Mouse (Mus musculus) lung, embryonic 15.5 days (tissue): ENCODE measurements around the gene D1Pas1. TPM values are rescaled to one million over a fixed set of nuclear protein-coding genes. Genes with fewer than 3 reads are reported as not detected.

Experiments
- ATAC-seq: fragments of 200-750 bp; cut with Nextera tagmentation; 2 replicates; pipeline ENCODE4 v1.8.0; 2017; ENCODE audit warnings: moderate number of reproducible peaks, borderline replicate concordance; ENCODE audit not compliant: low FRiP score, low TSS enrichment; ENCODE audit errors: extremely low read depth
- H3K27ac ChIP-seq: fragments of 300-500 bp; sonication (generic); 2 replicates; pipeline ENCODE4 v1.5.1; 2015; ENCODE audit warnings: moderate library complexity, mild to moderate bottlenecking, inconsistent platforms
- H3K27me3 ChIP-seq: fragments of 300-500 bp; sonication (generic); 2 replicates; pipeline ENCODE4 v1.6.1; 2015; ENCODE audit warnings: inconsistent platforms
- H3K36me3 ChIP-seq: fragments of 300-500 bp; sonication (generic); 2 replicates; pipeline ENCODE4 v1.6.1; 2015; ENCODE audit warnings: inconsistent platforms
- H3K4me1 ChIP-seq: fragments of 300-500 bp; sonication (generic); 2 replicates; pipeline ENCODE4 v1.6.1; 2015; ENCODE audit warnings: inconsistent platforms
- H3K4me2 ChIP-seq: fragments of 300-500 bp; sonication (generic); 2 replicates; pipeline ENCODE4 v1.6.1; 2015; ENCODE audit warnings: inconsistent platforms, mild to moderate bottlenecking, moderate library complexity
- H3K4me3 ChIP-seq: fragments of 300-500 bp; sonication (generic); 2 replicates; pipeline ENCODE4 v1.5.1; 2015; ENCODE audit warnings: mild to moderate bottlenecking, inconsistent platforms
- H3K9ac ChIP-seq: fragments of 300-500 bp; sonication (generic); 2 replicates; pipeline ENCODE4 v1.6.1; 2015; ENCODE audit warnings: inconsistent platforms
- H3K9me3 ChIP-seq: fragments of 300-500 bp; sonication (generic); 2 replicates; pipeline ENCODE4 v1.6.1; 2016; ENCODE audit warnings: inconsistent platforms
- WGBS: fragments of 180-500 bp; shearing (Covaris S2); methylation state at CpG from one replicate; pipeline ENCODE4 v1.1.7; 2015; 5-methylcytosine and 5-hydroxymethylcytosine counted together
- polyA plus RNA-seq: library from polyadenylated mRNA; unstranded; fragments of >200 nt; fragmentation: Nextera tagmentation; extraction: Ambion mirVana; gene quantifications from 2 replicates; pipeline ENCODE4 v1.2.1, GENCODE M21; 2015

Gene D1Pas1
- polyA plus RNA-seq = 0.11 TPM in 1 of 2 replicates, not detected in the other

DNA sequence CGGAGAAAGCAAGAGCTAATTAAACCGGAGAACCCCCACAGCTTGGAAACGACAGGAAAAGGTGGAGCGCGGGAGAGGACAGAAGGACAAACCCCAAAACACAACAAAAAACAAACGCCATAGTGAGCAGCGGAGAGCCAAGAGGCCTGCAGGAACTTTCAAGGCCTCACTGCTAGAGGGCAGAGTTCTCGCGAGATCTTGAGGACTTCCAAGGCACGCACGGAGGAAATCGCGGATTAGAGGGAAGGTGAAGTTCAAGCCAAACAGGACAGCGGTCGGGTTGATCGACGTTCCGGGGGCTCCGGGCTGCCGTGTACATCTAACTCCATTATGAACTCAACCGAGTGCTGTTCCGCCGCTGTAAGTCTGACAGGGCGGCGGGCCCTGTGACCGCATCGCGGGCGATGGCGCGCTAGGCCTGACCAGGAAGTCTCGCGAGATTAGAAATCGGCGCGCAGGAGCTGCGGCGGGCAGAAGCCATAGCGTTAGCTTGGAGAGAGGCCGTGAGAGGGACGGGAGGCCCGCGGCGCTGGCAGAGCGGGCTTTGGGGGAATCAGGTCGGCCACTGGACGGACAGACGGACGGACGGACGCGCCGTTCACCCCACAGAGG is at the start of gene D1Pas1:
TSS of gene D1Pas1 (plus strand) at position 216 of the 612 bp plus-strand sequence.
- 76% methylated on average over 53 of the region's 53 CpGs for WGBS
- Histone ChIP-seq H3K4me3 (no peak within 1 kb of the TSS), H3K9ac (no peak within 1 kb of the TSS), H3K4me2 (no peak within 1 kb of the TSS), H3K27me3 (no peaks in the 10 kb centered on the region), H3K9me3 (peaks cover 13% of the 10 kb centered on the region; the same call in 1 of the 2 replicates), H3K36me3 (no peaks in the 10 kb centered on the region), H3K4me1 (no peaks in the 10 kb centered on the region), H3K27ac (no peak within 1 kb of the TSS)
- no peak for ATAC-seq

DNA sequence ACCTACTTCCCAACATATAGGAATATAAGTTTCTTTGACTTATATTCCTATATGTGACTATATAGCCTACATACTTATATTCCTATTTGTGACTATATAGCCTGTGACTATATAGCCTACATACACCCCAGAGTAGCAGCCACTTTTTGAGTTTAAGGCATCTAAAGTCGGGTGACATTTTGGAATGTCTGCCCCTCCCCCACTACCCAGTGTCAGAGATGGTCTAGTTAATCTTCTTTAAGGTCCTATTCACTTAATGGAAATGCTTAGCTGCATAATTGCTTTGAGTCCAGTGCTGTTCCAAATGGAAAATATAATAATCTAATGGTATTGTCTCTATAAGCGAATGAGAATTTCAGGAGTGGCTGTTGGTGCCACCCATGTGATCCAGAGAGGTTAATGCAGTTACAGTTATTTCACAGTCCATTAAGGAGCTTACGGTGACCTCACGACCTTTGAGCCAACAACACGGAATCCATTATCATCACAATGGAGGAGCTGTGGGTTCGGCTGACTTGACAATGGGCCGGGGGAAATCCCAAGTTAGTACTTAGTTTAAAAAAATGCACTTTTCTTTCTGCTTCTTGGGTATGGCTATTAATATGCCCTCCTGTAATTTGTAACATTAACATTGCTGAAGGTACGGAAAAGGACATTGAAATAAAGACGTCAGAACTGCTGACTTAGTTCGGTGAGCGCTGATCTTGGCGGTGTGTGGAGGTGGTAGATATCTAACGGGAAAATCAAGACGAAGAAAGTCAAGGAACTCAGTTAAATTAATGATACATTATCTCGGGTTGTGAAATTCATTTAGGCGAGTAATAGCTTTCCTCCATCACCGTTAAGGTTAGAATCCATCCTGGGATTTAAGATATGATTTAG is 44.5 kb upstream of the D1Pas1 start:
- no peaks in the 10 kb centered on the region for H3K27me3 ChIP-seq
- no peaks in the 10 kb centered on the region for H3K36me3 ChIP-seq
- 58% methylated on average over 17 of the region's 17 CpGs for WGBS
- peaks cover 3% of the 10 kb centered on the region; the same call in 1 of the 2 replicates for H3K4me1 ChIP-seq
- H3K4me2 ChIP-seq = no peak overlapping the region
- H3K27ac ChIP-seq = no peak overlapping the region
- no peak for ATAC-seq
- H3K9me3 ChIP-seq = no peaks in the 10 kb centered on the region
- H3K9ac ChIP-seq = no peak overlapping the region
- H3K4me3 ChIP-seq = no peak overlapping the region

DNA sequence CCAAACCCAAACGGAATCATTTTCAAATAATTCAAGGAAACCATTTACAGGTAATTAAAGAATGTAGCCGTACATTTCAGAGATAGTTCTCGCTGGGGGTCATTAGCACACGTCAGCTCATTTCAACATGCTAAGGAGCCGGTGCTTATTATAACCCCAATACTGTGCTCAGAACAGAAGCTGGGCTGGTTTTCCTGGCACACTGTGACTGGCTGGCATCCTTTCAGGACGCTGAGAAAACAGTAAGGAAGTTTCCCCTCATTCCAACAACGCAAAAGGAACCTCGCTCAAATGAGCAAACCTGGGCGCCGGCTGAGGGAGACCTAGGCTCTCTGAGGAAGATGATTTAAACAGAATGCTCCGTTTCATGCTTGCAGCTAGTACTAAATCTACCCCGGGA is 43.2 kb upstream of the D1Pas1 start:
- Histone ChIP-seq H3K4me3 (no peak overlapping the region), H3K4me1 (no peaks in the 10 kb centered on the region), H3K27me3 (no peaks in the 10 kb centered on the region), H3K4me2 (no peak overlapping the region), H3K27ac (no peak overlapping the region), H3K36me3 (no peaks in the 10 kb centered on the region), H3K9me3 (no peaks in the 10 kb centered on the region), H3K9ac (no peak overlapping the region)
- 61% methylated on average over 12 of the region's 12 CpGs for WGBS
- no peak for ATAC-seq

DNA sequence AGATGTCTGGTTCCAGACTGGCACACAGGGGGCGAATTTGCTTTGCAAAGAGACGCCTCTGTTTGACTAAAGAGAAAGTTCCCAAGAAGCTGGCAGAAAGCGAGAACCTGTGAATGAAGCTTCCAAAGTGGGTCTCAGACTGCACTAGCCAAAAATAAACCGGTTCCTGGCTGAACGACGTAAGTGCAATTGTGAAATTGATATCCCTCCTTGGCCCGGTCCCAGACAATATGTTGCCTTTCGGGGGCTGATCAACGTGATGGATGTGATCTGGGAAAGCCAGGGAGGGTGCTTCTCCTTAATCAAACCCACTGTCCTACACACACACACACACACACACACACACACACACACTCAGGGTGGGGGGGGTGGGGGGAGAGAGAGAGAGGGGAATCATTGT is 41.8 kb upstream of the D1Pas1 start:
- ATAC-seq = no peak
- H3K4me2 ChIP-seq = no peak overlapping the region

DNA sequence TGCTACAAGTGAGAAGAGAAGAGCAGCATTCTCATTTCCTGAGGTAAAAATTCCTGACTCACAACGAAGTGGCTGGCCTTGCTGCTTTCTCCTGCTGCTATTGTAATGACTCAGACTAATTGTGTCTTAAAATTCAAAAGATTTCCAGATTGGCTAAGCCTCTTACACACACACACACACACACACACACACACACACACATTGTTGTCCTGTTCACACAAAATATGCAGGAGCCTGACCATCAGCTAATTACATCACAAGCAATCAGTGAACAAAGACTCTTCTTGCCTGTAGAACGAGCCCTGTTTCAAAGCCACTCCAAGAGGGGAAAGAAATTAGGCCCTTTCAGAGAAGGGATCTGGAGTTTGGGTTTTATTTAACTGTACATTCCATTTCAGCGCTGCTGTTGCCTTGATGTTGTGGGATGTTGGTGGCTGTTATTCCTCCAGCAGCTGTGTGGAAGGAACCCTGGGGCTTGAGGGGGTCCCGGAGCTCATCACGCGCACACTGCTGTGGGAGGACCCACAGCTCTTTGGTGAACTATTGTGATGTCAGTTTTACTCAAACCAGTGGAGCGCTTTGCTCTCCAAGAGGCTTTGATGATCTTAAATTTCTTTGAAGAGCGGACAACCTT is 40.8 kb upstream of the D1Pas1 start:
- Histone ChIP-seq H3K4me2 (no peak overlapping the region), H3K27me3 (no peaks in the 10 kb centered on the region), H3K27ac (no peak overlapping the region), H3K4me3 (no peak overlapping the region), H3K4me1 (no peaks in the 10 kb centered on the region), H3K9ac (no peak overlapping the region), H3K9me3 (no peaks in the 10 kb centered on the region), H3K36me3 (no peaks in the 10 kb centered on the region)
- WGBS = 72% methylated on average over 8 of the region's 8 CpGs
- no peak for ATAC-seq

More for the DNA sequence above, 41.8 kb upstream of the D1Pas1 start:
- WGBS = 26% methylated on average over 9 of the region's 9 CpGs
- no peak overlapping the region for H3K4me3 ChIP-seq
- no peaks in the 10 kb centered on the region for H3K27me3 ChIP-seq
- no peaks in the 10 kb centered on the region for H3K36me3 ChIP-seq
- no peaks in the 10 kb centered on the region for H3K9me3 ChIP-seq
- no peak overlapping the region for H3K9ac ChIP-seq
- no peak overlapping the region for H3K27ac ChIP-seq
- no peaks in the 10 kb centered on the region for H3K4me1 ChIP-seq

DNA sequence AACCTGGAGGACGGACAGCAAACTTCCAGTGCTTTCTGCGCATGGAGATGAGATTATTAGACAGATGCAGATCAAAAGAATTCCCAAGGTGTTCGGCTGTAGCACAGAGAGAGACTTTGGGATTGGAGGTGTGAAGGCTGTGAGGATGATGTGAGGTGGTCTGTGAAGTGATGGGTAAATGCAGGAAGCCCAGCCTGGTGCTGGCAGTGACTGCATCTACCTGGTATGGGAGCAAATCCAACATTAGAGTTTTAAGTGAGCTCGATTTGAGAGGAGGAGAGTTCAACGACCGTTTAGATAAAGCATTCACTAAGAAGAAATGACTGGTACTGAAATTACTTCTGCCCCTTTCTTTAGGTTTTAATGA is 40.3 kb upstream of the D1Pas1 start:
- Histone ChIP-seq H3K4me3 (no peak overlapping the region), H3K4me2 (no peak overlapping the region)
- no peak for ATAC-seq

DNA sequence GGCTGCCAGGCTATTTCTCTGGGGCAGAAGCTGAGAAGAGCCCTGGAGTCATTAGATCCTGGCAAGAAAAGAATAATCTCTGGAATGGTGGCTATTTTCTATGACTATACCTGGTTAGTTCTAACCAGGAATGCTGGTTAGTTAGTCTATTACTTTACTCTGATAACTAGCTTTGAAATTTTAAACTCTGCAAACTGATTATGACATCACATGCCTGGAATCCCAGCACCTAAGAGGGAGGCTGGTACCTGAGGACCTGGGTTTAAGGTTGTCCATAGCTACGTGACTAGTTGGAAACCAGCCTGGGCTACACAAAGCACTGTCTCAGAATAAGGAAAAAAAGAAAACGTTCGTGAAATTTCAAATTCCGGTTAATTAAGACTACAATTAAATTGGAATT is 39.7 kb upstream of the D1Pas1 start:
- Histone ChIP-seq H3K4me3 (no peak overlapping the region), H3K4me1 (no peaks in the 10 kb centered on the region), H3K9me3 (no peaks in the 10 kb centered on the region), H3K4me2 (no peak overlapping the region), H3K36me3 (no peaks in the 10 kb centered on the region), H3K27me3 (no peaks in the 10 kb centered on the region), H3K9ac (no peak overlapping the region), H3K27ac (no peak overlapping the region)
- 72% methylated on average over 4 of the region's 4 CpGs for WGBS
- no peak for ATAC-seq

More for the DNA sequence above, 40.3 kb upstream of the D1Pas1 start:
- no peak overlapping the region for H3K27ac ChIP-seq
- WGBS = 56% methylated on average over 6 of the region's 6 CpGs
- no peaks in the 10 kb centered on the region for H3K9me3 ChIP-seq
- H3K4me1 ChIP-seq = no peaks in the 10 kb centered on the region
- no peaks in the 10 kb centered on the region for H3K27me3 ChIP-seq
- H3K9ac ChIP-seq = no peak overlapping the region
- H3K36me3 ChIP-seq = no peaks in the 10 kb centered on the region

DNA sequence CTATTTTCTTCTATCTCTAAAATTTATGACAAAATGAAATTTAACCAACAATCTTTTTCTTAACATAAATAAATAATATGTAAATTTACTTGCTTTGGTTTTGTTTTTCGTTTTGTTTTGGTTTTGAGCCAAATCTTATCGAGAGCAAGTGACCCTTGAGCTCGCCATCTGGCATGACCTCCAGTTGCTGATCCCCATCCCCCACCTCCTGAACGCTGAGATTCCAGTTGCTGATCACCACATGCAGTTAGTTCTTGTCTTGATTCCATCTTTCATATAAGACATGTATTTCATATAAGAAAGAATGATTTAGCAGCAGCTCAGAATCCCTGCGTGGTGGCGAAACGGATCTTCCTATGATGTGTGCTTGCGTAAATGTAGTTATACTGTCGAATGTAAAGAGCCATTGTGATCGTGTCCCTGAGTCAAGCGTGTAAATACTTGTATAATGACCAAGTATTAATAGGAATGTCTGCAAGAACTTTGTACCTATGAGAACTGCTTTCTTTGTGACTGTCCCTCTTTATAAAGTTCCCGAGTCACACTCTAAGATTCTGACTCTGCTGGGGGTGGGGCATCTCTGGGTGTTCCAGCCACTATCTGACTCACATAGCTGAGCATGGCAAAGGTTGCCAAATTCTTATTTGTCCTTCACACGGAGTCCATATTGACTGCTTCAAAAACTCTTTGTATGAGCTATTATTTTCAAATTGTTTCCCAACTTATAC is 36.9 kb upstream of the D1Pas1 start:
- WGBS = 63% methylated on average over 13 of the region's 13 CpGs
- no peaks in the 10 kb centered on the region for H3K9me3 ChIP-seq
- H3K4me1 ChIP-seq = no peaks in the 10 kb centered on the region
- H3K9ac ChIP-seq = no peak overlapping the region
- no peak overlapping the region for H3K4me2 ChIP-seq
- no peak overlapping the region for H3K4me3 ChIP-seq
- H3K36me3 ChIP-seq = no peaks in the 10 kb centered on the region
- no peak overlapping the region for H3K27ac ChIP-seq
- ATAC-seq = no peak
- H3K27me3 ChIP-seq = no peaks in the 10 kb centered on the region

DNA sequence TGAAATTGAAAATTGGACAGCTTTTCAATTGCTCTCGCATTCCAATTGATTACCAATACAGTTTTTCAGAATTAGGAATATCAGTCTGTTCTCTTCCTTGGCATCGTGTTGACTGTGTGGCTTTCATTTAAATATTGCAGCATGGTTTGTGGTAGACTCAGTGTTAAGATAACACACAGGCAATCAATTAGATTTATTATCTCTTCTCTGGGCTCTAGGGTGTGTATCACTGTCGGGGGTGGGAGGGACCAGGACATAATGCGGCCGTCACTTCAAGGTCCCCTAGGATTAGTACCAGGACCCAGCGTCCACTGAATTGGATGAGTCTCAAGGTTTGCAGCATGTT is 36.4 kb upstream of the D1Pas1 start:
- Histone ChIP-seq H3K4me3 (no peak overlapping the region), H3K27me3 (no peaks in the 10 kb centered on the region), H3K36me3 (no peaks in the 10 kb centered on the region), H3K4me1 (no peaks in the 10 kb centered on the region), H3K27ac (no peak overlapping the region), H3K4me2 (no peak overlapping the region), H3K9ac (no peak overlapping the region), H3K9me3 (no peaks in the 10 kb centered on the region)
- no peak for ATAC-seq
- 81% methylated on average over 6 of the region's 6 CpGs for WGBS

DNA sequence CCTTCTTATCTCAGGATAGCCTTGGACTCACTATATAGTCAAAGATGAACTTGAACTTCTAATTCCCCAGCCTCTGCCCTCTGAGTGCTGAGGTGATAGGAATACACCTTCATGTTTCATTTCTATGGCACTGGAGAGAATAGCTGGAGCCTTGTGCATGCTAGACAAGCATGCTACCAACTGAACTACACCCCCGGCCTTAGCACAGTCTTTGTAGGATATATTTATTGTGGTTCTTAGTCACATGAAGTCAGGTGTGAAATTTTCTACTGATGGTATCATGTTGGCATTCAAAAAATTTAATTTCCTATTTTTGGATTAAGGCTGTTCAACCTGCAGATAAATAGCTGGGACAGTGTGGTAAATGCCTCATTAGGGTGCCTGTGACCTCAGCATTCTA is 33.0 kb upstream of the D1Pas1 start:
- Histone ChIP-seq H3K4me1 (no peaks in the 10 kb centered on the region), H3K36me3 (no peaks in the 10 kb centered on the region), H3K4me2 (no peak overlapping the region), H3K27ac (no peak overlapping the region), H3K27me3 (no peaks in the 10 kb centered on the region), H3K4me3 (no peak overlapping the region), H3K9me3 (no peaks in the 10 kb centered on the region), H3K9ac (no peak overlapping the region)
- WGBS = 88% methylated on average over 1 of the region's 1 CpGs
- ATAC-seq = no peak

DNA sequence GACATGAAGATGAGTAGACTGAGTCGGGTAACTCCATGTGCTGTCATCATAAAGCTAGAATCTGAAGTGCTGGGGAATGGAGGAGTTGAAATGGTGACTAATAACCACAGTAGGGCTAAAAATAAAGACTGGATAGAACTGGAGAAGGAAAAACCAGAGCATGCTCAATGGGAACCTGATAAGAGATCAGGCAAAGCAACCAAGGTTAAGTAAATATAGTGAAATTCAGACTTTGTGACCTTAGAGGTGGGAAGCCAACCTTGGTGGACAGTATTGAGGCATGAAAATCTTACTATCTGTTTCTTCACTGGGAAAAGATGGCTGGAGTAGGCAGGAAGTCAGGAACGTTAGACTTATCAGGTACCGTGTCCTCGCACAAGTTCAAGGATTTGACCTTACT is 14.8 kb upstream of the D1Pas1 start:
- no peak for ATAC-seq
- H3K27me3 ChIP-seq = no peaks in the 10 kb centered on the region
- no peaks in the 10 kb centered on the region for H3K4me1 ChIP-seq
- whole genome bisulfite sequencing = 47% methylated on average over 4 of the region's 4 CpGs
- H3K36me3 ChIP-seq = no peaks in the 10 kb centered on the region
- no peak overlapping the region for H3K27ac ChIP-seq
- H3K9ac ChIP-seq = no peak overlapping the region
- H3K9me3 ChIP-seq = no peaks in the 10 kb centered on the region
- no peak overlapping the region for H3K4me2 ChIP-seq
- H3K4me3 ChIP-seq = no peak overlapping the region
